Mouse (Mus musculus) heart, embryonic 16.5 days (tissue): ENCODE data around the gene Mbnl3. TPM values are rescaled to one million over a fixed set of nuclear protein-coding genes. Genes with fewer than 3 reads are reported as not detected.
A peak's percentile ranks its signal among the peaks of the same experiment; 100 is the strongest.

Source experiments
- ATAC-seq: fragments of 200-750 bp; cut with Nextera tagmentation; replicated peaks from 2 replicates; pipeline ENCODE4 v1.8.0; 2017; ENCODE audit warnings: moderate number of reproducible peaks; ENCODE audit not compliant: insufficient read depth, low FRiP score; ENCODE audit errors: extremely low read depth
- H3K27ac ChIP-seq: fragments of 300-500 bp; sonication (generic); 2 replicates; pipeline ENCODE4 v1.5.1; 2014; ENCODE audit warnings: mild to moderate bottlenecking, low read length, control low read depth, moderate library complexity
- H3K27me3 ChIP-seq: fragments of 300-500 bp; sonication (generic); 2 replicates; pipeline ENCODE4 v1.6.1; 2014; ENCODE audit warnings: low read length, mixed read lengths; ENCODE audit not compliant: control insufficient read depth, insufficient read depth
- H3K36me3 ChIP-seq: fragments of 300-500 bp; sonication (generic); 2 replicates; pipeline ENCODE4 v1.6.1; 2014; ENCODE audit not compliant: control insufficient read depth, insufficient read depth
- H3K4me1 ChIP-seq: fragments of 300-500 bp; sonication (generic); 2 replicates; pipeline ENCODE4 v1.6.1; 2014; ENCODE audit warnings: low read length, mixed read lengths; ENCODE audit not compliant: control insufficient read depth, insufficient read depth
- H3K4me2 ChIP-seq: fragments of 300-500 bp; sonication (generic); 2 replicates; pipeline ENCODE4 v1.6.1; 2014; ENCODE audit warnings: low read depth, mild to moderate bottlenecking, control low read depth, low read length
- H3K4me3 ChIP-seq: fragments of 300-500 bp; sonication (generic); 2 replicates; pipeline ENCODE4 v1.5.1; 2014; ENCODE audit warnings: mild to moderate bottlenecking, control low read depth, low read length
- H3K9ac ChIP-seq: fragments of 300-500 bp; sonication (generic); 2 replicates; pipeline ENCODE4 v1.6.1; 2014; ENCODE audit warnings: low read length, control low read depth
- H3K9me3 ChIP-seq: fragments of 300-500 bp; sonication (generic); replicated peaks from 2 replicates; pipeline ENCODE4 v1.6.1; 2016; ENCODE audit warnings: low read length; ENCODE audit not compliant: control insufficient read depth
- WGBS: fragments of 180-500 bp; shearing (Covaris S2); extraction: QIAGEN DNeasy Blood & Tissue Kit; methylation state at CpG from one replicate; pipeline ENCODE4 v1.1.7; 2014; 5-methylcytosine and 5-hydroxymethylcytosine counted together
- polyA plus RNA-seq: library from polyadenylated mRNA; unstranded; fragments of >200 nt; fragmentation: Nextera tagmentation; extraction: Ambion mirVana; gene quantifications from 2 replicates; pipeline ENCODE4 v1.2.1, GENCODE M21; 2015

The Mbnl3 gene
- polyA plus RNA-seq = 6.9 and 8.5 TPM in 2 replicates

GRCm38 (mm10) chrX:51206432-51206831 lies at the start of gene Mbnl3:
Mbnl3 (minus strand) TSS chrX:51206532.
- H3K4me3 ChIP-seq = peak within 1 kb of the TSS; percentile 65
- H3K27ac ChIP-seq = peak within 1 kb of the TSS; percentile 57
- ATAC-seq = no peak
- peak within 1 kb of the TSS; percentile 72 for H3K9ac ChIP-seq
- 40% methylated on average over 11 of the region's 11 CpGs for WGBS
- no peaks in the 10 kb centered on the region for H3K9me3 ChIP-seq
- peak within 1 kb of the TSS; percentile 91 for H3K4me2 ChIP-seq
- H3K27me3 ChIP-seq = no peaks in the 10 kb centered on the region; the same call in 1 of the 2 replicates
- no peaks in the 10 kb centered on the region for H3K36me3 ChIP-seq
- H3K4me1 ChIP-seq = no peaks in the 10 kb centered on the region

DNA sequence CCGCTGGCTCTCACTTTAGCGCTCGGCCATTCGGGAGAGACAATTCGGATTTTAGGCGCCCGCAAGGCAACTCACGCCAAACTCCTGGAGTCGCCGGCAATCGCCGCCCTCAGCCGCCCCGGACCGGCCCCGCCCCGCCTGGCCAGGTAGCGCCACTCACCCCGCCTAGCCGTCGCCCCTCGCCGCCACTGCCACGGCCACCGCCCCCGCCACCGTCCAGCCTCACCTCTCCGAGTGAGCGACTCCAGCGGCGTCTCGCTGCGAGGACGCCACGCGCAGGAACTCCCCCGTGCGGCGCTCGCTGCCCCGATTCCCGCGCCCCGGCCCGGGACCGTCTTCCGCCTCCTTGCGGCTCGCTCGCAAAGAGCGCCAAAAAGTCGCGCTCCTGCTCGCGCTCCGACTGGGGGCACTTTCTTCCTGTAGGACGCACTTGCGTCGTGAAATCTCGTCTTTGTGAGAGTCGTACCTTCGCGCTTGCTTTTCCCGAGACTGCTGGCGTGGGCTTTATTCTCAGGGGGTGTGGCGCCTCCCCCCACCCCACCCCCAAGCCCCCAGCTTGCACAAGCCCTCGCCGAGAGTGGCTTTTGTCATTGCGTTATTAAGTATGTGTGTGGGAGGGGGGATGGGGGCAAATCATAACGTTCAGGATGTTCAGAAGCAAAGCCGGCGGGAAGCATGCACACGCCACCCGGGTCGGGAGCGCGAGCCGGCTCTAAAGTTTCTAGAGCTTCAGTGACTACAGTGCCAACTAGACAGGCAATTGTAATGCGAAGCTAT lies 596 bp downstream of the Mbnl3 start:
- H3K36me3 ChIP-seq = no peaks in the 10 kb centered on the region
- ATAC-seq = peak; percentile 55
- H3K27me3 ChIP-seq = no peaks in the 10 kb centered on the region; the same call in 1 of the 2 replicates
- WGBS = 14% methylated on average over 67 of the region's 79 CpGs
- H3K4me3 ChIP-seq = peak overlapping the region; percentile 65
- no peaks in the 10 kb centered on the region for H3K4me1 ChIP-seq
- H3K9ac ChIP-seq = peak overlapping the region; percentile 72
- H3K4me2 ChIP-seq = peak overlapping the region; percentile 91
- H3K27ac ChIP-seq = peak overlapping the region; percentile 57
- no peaks in the 10 kb centered on the region for H3K9me3 ChIP-seq

DNA sequence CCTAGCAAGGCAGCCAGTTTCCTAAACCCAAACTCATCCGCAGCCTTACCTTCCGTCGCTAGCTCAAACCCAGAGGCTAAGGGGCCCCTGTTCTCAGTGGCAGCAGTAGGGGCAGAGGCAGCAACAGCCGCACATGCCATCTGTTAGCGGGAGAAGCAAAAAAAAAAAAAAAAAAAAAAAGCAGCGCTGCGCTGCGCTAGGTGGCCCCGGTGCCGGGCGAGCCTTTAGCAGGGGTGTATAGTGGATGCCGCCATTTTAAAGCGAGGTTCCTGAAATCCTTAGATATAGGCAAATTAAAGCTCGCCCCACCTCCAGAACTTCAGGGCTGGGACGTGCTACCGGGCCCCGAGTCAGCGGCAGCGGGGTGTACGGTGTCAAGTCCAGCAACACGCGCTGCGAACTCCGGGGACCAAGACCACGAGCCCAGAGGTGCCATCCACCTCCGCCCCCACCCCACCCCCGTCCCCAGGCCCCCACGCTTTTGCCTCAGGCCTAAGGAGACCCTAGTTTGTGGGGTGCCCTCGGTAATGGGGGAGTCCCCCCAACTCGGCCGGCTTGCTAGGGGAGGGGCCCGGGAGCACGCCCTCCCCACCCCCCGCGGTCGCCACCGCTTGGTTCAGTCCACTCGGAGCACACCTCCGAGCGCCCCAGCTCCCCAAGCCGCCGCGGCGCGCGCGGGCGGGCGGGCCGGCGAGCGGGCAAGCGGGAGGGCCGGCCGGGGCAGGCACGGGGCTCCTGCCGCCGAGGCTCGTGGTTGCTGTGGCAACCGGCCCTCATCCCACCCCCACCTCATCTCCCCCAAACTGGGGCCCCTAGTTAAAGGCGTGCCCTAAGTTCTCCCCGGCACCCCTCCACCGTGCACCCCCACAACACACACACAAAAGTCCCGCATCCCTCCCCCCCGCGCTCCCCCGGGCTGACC lies 1.4 kb downstream of the Mbnl3 start:
- H3K9me3 ChIP-seq = no peaks in the 10 kb centered on the region
- 14% methylated on average over 60 of the region's 67 CpGs for WGBS
- peak overlapping the region; percentile 72 for H3K9ac ChIP-seq
- H3K4me2 ChIP-seq = peak overlapping the region; percentile 91
- no peaks in the 10 kb centered on the region for H3K36me3 ChIP-seq
- H3K27me3 ChIP-seq = no peaks in the 10 kb centered on the region; the same call in 1 of the 2 replicates
- ATAC-seq = peak; percentile 78
- peak overlapping the region; percentile 65 for H3K4me3 ChIP-seq
- H3K27ac ChIP-seq = peak overlapping the region; percentile 57
- H3K4me1 ChIP-seq = no peaks in the 10 kb centered on the region

DNA sequence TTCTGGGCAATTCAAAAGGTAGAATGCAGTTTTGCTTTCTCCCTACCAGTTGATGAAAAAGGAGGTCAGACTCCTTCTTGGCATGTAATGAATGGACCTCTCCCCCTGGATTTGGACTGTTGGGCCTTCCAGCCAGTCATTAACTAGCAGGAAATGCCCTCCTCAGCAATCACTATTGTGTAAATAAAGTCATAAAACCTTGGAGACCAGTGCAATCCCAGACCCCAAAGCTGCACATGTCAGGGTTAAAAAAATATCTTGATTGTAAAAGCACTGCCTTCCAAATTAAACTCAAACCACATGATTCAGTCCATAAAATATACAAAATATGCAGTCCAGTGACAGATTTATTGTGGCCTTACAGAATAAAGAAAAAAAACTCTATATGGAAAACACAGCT lies 9.3 kb downstream of the Mbnl3 start:
- H3K4me1 ChIP-seq = no peaks in the 10 kb centered on the region; the same call in 1 of the 2 replicates
- no peak overlapping the region for H3K4me2 ChIP-seq
- no peak overlapping the region for H3K27ac ChIP-seq
- H3K27me3 ChIP-seq = no peaks in the 10 kb centered on the region
- no peaks in the 10 kb centered on the region for H3K9me3 ChIP-seq
- no peaks in the 10 kb centered on the region for H3K36me3 ChIP-seq
- no peak for ATAC-seq
- H3K4me3 ChIP-seq = no peak overlapping the region
- H3K9ac ChIP-seq = no peak overlapping the region

GRCm38 (mm10) chrX:51171914-51172313 lies 34.4 kb downstream of the Mbnl3 start:
- Histone ChIP-seq H3K36me3 (no peaks in the 10 kb centered on the region), H3K4me2 (no peak overlapping the region), H3K27ac (no peak overlapping the region), H3K4me3 (no peak overlapping the region), H3K4me1 (no peaks in the 10 kb centered on the region), H3K27me3 (no peaks in the 10 kb centered on the region; the same call in 1 of the 2 replicates), H3K9me3 (no peaks in the 10 kb centered on the region), H3K9ac (no peak overlapping the region)
- ATAC-seq = no peak
- WGBS = 27% methylated on average over 2 of the region's 2 CpGs

DNA sequence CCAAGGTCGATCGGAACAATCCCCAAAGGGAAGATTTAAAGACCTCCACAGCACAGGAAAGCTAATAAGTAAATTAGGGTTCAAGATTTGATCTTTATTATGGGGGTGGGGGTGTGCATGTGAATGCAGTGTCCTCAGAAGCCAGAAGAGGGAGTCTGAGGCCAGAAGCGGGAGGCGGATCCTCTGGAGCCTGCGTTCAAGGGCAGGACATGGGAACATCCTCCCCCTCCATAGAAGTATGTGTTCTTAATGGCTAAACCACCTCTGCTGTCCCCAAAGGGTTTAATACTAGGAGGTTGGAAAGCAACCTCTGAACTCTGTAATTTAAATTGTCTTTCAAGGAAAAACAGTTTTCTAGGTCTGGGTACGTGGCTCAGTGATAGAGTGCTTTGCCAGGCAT lies 34.9 kb downstream of the Mbnl3 start:
- H3K36me3 ChIP-seq = no peaks in the 10 kb centered on the region
- H3K9me3 ChIP-seq = no peaks in the 10 kb centered on the region
- no peaks in the 10 kb centered on the region; the same call in 1 of the 2 replicates for H3K27me3 ChIP-seq
- no peak overlapping the region for H3K4me2 ChIP-seq
- no peak overlapping the region for H3K4me3 ChIP-seq
- no peak overlapping the region for H3K9ac ChIP-seq
- no peak for ATAC-seq
- H3K27ac ChIP-seq = no peak overlapping the region
- no peaks in the 10 kb centered on the region for H3K4me1 ChIP-seq
- 50% methylated on average over 6 of the region's 6 CpGs for WGBS

DNA sequence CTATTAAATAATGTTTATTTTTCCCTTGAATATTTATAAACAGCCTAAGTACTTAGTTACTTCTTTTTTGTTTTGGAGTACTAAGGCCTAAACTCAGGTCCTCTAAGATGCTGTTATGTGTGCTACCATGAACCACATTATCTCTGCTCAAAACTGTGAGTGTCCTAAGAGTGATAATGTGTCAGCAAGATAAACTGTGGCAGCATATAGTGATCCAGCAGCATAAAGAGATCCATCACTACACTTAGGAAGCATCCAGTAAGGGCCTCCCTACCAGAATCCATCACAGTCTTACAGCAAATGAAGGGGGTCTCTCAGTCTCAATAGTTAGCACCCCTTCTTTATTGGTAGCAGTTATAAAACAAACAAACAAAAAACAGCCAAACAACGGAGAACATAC lies 35.9 kb downstream of the Mbnl3 start:
- no peak overlapping the region for H3K27ac ChIP-seq
- H3K4me2 ChIP-seq = no peak overlapping the region
- H3K36me3 ChIP-seq = no peaks in the 10 kb centered on the region
- H3K27me3 ChIP-seq = no peaks in the 10 kb centered on the region; the same call in 1 of the 2 replicates
- H3K4me1 ChIP-seq = no peaks in the 10 kb centered on the region
- H3K9me3 ChIP-seq = no peaks in the 10 kb centered on the region
- H3K9ac ChIP-seq = no peak overlapping the region
- H3K4me3 ChIP-seq = no peak overlapping the region
- no peak for ATAC-seq
- WGBS = 83% methylated on average over 1 of the region's 1 CpGs

DNA sequence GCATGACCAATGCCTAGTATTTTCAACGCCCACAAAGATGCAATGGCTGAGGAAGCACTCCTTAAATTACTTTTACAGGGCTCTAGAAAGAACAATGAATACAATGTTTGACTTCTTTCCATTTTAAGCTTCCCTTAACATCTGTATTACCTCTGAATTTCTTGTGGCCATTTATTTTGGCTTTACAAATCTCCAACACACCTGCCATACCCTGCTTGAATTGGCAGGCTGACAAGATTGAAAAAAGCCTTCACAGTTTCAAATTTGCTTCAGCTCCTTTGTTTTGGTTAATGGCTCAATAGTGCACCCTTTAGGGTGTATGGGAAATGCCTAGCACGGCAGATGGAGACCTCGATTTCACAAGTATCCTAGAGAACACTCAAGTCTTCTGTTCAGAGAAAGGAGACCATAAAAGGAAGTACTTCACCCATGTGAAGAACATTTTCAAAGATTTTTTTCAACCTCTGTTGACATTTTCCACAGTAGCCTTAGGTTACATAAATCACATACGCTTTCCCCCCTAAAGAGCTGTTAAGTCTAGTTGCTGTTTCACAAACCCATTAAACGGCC lies 36.8 kb downstream of the Mbnl3 start:
- Histone ChIP-seq H3K9ac (no peak overlapping the region), H3K27ac (no peak overlapping the region), H3K4me2 (no peak overlapping the region), H3K9me3 (no peaks in the 10 kb centered on the region), H3K27me3 (no peaks in the 10 kb centered on the region; the same call in 1 of the 2 replicates), H3K4me3 (no peak overlapping the region), H3K36me3 (no peaks in the 10 kb centered on the region), H3K4me1 (no peaks in the 10 kb centered on the region)
- no peak for ATAC-seq
- WGBS = 62% methylated on average over 5 of the region's 5 CpGs
